Mouse (Mus musculus): ENCODE measurements around the gene Fam83e.

DNA sequence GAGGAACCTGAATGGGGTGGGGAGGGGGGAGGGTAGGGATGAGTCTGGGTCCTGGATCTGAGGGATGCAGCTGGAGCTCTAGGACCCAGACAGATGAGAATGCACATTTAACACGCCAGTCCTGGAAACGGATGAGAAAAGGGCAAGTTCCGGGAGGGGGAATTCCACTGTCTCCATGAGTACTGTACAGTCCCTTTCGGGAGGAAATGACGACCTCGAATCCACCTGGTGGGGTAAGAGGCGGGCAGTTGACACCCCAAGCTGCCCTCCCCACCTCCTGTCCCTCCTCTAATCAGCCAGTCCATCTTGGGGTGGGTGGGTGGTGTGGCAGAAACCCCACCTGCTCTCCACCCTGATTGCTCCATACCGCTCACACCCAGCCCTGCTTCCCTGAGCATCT is 45.0 kb downstream of the Fam83e start:
- TF ChIP-seq TCF12 (IDR thresholded peaks at IDR 0.05; ENCODE audit: insufficient read depth, poor library complexity, severe bottlenecking), result no peak
- no peak for TF ChIP-seq POLR2AphosphoS2 (IDR thresholded peaks at IDR 0.05; ENCODE audit: insufficient read length, low read depth)

All from myocyte (in vitro differentiated cells).